Mouse (Mus musculus) retina, adult 2 months (tissue): Measurements from ENCODE around the gene Bcl2l13.
"Not testable (repeated sequence)": the region's sequence is repeated elsewhere in the genome, so short reads cannot be mapped to it uniquely, and the experiment has no call there.

ENCODE experiments used
- DNase-seq: peaks from one replicate; pipeline ENCODE4 v3.0.0-alpha.2; 2012; ENCODE audit warnings: low read depth, low spot score

The Bcl2l13 gene

DNA sequence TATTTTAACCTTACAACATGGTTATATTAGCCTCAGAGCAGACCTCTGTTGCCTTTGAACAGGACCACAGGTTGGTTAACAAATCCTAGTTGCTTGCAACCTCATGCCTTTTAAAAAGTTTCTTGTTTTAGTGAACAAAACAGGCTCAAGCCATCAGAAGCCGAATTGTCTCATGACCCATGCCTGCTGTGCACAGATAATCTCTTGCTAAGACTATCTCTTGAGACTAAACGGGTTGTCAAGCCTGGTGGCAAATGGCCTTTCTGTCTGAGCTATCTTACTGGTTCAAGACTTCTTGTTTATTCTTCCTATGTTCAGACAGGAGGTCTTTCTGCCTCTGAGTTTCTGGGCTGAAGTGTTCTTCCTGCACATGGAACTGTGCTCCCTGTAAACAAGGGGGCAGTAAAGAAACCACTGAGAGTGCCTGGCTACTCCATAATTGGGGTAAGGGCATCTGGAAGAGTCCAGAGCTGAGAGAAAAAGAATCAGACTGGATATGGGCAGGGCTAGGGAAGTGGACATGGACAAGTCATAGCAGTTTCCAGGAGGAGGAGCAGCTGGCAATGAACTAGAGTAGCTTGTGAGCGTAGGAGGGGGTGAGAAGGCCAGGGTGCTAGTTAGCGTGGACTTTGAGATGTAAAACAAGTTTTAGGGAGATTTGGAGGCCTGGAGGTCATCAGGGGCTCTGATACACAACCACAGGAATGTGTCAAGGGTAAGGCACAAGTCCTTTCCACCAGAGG is 5.0 kb upstream of the Bcl2l13 start:
- DNase-seq, result no peak

DNA sequence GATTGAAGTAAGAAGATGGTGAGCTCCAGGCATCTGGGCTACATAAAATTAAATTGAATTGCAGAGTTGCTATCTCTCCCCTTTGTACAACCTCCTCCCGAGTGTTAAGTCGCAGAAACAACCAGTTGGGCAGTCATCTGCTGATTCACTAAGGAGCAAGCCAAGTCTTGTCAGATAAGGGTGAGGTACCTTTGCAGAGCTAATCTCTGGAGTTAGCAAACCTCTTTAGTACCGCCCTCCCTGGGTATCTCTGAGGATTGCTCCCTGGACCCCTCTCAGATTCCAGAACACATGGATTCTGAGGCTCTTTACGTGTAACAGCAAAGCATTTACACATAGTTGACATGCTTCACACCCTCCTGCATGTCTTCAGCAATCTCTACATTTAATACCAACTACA is 3.9 kb upstream of the Bcl2l13 start:
- DNase-seq, result no peak

- no peak for DNase-seq
These were observed 1.2 kb upstream of the Bcl2l13 start for GRCm38 (mm10) chr6:120834766-120835321.

DNA sequence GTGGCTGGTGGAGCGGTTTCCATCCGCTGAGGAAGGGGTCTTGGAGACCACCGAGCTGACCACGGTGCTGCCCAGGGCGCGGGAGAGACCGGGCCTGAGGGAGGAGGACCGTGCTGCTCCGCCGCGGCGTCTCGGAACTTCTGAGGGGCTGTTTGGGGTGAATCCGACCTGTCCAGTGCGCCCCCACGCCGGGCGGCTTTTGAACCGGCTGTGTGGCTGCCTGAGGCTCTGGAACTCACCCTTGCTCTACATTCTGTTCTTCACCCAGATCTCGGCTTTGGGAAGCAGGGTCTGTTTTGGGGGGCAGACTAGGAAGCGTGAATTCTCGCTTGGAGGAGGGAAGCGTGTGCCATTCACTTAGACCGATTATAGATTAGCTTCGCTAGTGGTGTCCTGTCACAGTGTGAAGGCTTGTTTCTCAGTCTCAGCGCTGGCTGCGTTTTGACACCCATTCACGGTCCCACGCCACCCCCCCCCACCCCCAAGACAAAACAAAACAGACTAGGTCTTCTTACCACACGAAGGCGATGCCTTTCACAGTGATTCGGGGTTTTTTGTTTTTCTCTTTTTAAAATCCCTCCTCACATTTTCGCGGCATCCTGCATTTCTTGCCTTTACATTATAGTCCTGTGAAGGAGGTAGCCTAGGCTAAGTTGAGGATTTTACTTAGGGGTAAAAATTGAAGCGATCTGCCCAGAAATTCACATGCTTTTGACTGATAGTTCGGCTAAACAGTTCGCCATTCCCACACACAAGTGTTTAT is 558 bp downstream of the Bcl2l13 start:
- DNase-seq, result no peak

DNA sequence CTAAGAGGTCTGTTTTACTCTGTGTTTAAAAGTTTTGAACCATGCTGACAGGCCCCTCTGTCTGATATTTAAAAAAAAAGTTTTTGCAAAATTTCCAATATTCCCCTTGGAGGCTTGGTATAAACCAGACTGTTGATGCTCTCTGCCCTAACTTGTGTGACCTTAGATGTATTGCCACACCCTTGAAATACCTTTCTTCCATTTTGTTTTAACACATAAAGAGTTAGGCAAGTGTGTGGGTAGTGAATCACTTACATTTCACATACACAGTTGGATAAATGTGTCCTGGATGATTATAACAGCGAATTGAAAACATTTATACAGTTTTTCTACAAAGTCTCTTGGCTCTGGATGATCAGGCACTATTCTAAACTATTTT is 1.1 kb downstream of the Bcl2l13 start:
- no peak for DNase-seq

- DNase-seq, result no peak
These were observed 4.2 kb downstream of the Bcl2l13 start for GRCm38 (mm10) chr6:120840258-120840657.

- DNase-seq, result no peak
These were observed 5.7 kb downstream of the Bcl2l13 start for GRCm38 (mm10) chr6:120841754-120842153.

GRCm38 (mm10) chr6:120850720-120851119 is 14.7 kb downstream of the Bcl2l13 start:
- DNase-seq, result not testable (repeated sequence)

GRCm38 (mm10) chr6:120854413-120854812 is 18.4 kb downstream of the Bcl2l13 start:
- DNase-seq, result no peak

DNA sequence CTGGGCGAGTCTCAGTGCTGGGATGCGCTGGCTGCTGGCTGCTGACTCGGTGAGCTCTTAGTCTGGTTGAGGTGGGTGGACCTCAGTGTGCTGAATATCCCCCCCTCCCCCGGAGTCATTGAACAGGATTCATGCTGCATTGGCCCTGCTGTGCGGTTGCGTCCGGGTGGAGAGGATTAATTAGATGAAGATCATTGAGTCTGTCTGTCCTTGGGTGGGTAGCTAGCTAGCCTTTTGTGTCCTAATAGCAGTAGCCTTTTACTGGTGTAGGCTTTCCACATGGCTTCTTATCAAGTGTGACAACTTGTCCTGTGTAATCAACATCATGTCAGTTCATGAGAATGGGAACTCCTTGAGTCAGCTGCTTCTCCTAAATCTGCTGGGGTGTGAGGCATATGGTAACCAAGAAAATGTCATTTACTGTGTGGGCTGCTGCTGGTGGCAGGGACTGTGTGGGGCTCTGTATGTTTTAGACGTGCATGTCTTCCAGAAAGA is 22.3 kb downstream of the Bcl2l13 start:
- DNase-seq, result no peak

DNA sequence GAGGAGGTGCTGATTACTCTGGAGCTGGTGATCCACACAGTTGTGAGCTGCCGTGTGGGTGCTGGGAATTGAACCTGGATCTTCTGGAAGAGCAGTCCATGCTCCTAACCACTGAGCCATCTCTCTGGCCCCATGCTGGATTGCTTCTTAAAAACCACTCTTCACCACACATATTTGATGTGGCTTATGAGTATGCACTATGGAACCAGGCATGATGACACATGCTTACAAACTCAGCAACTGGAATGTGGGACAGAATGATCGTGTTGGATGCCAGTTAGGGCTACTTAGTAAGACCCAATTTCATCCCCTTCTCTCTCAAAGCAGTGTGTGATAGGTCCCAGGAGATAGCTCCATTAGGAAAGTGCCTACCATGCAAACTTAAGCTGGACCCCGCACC is 24.1 kb downstream of the Bcl2l13 start:
- no peak for DNase-seq

DNA sequence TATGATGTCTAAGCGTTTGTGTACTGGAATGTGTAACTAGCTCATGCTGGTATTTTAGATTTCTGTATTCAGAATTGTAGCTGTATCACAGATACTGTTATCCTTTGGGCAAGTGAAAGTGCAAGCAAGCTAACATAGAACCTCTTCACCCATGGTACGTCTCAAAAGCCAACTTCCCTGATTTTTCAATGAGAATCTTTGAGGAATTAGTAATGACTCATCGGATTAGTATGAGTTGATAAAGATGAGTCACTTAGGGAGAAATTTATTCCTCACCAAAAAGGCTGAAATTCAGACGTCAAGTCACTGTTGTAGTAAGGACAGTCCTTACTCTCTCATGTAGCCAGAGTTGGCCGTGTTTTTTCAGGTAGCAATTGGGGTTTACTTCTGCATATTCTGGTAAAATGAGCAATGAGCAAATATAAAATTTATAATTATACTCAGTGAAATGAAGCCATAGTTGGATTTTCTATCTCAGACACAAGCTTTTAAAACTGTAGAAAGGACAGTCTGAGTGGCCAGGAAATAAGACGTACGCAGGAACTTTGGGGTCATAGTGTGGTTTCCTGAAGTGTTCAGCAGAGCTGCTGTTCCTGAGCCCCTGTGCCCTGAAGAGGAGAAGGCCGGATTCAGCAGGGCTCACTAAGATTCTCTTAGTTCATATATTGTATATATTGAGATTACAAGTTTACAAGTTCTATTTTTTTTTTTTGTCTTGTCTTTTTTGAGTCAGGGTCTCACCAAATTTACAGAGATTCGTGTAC is 30.2 kb downstream of the Bcl2l13 start:
- no peak for DNase-seq

- no peak for DNase-seq
These were observed 32.8 kb downstream of the Bcl2l13 start for GRCm38 (mm10) chr6:120868824-120869223.

GRCm38 (mm10) chr6:120871286-120871685 is 35.3 kb downstream of the Bcl2l13 start:
- DNase-seq, result no peak

GRCm38 (mm10) chr6:120873874-120874273 is 37.9 kb downstream of the Bcl2l13 start:
- no peak for DNase-seq

DNA sequence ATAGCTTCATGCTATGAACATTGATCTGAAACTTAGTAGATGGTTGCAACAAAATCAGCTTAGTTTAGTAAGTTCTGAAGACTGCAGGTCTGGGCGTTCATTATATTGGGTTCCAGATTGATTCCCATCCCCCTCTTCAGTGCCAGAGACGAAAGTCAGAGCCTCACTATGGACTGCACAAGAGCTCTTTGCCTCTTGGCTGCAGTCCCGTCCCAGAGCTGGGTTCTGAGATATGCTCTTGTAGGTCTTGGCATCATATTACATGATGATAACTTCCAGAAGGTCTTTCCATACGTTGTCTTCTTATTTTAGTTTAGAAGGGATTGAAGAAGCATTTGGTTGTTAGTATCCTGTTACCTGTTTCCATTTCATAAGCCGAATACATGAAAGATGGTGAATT is 43.0 kb downstream of the Bcl2l13 start:
- DNase-seq, result no peak

GRCm38 (mm10) chr6:120884436-120884835 is 48.4 kb downstream of the Bcl2l13 start:
- DNase-seq, result no peak

- no peak for DNase-seq
These were observed 50.7 kb downstream of the Bcl2l13 start for GRCm38 (mm10) chr6:120886696-120887095.

- no peak for DNase-seq
These were observed 58.1 kb downstream of the Bcl2l13 start for GRCm38 (mm10) chr6:120894089-120894488.

GRCm38 (mm10) chr6:120894524-120894923 is 58.5 kb downstream of the Bcl2l13 start:
- DNase-seq, result no peak

GRCm38 (mm10) chr6:120898188-120898833 is 62.3 kb downstream of the Bcl2l13 start:
- DNase-seq, result peak; percentile 37
